Mouse (Mus musculus) MEL (cell line): Measurements from ENCODE around the gene Ston2. TPM values are rescaled to one million over a fixed set of nuclear protein-coding genes. Genes with fewer than 3 reads are reported as not detected.

Source experiments
- DNase-seq: peaks from one replicate; pipeline ENCODE4 v3.0.0; 2011; ENCODE audit warnings: low read depth, low spot score
- H3K27ac ChIP-seq: 2 replicates; pipeline ENCODE4 v1.5.1; 2012; ENCODE audit warnings: low read depth, mild to moderate bottlenecking, control low read depth, low read length, moderate library complexity; ENCODE audit not compliant: control insufficient read depth
- H3K27me3 ChIP-seq, 2 experiments: fragments of 150-350 bp in 1 of 2; sonication (generic) in 1 of 2; 2 replicates each; pipeline ENCODE4 v1.6.1; 2012; ENCODE audit warnings: low read length in 2 of 2, mild to moderate bottlenecking in 2 of 2, improper control_type of control experiment in 1 of 2, moderate library complexity in 1 of 2; ENCODE audit not compliant: insufficient read depth in 2 of 2, control insufficient read depth in 1 of 2
- H3K36me3 ChIP-seq, 2 experiments: 2 replicates each; pipeline ENCODE4 v1.6.1; 2012 to 2014; ENCODE audit warnings: low read length in 2 of 2, improper control_type of control experiment in 1 of 2, inconsistent platforms in 1 of 2, mild to moderate bottlenecking in 1 of 2; ENCODE audit not compliant: insufficient read depth in 2 of 2, control insufficient read depth in 1 of 2
- H3K4me1 ChIP-seq, 2 experiments: fragments of 150-350 bp in 1 of 2; sonication (generic) in 1 of 2; 2 replicates each; pipeline ENCODE4 v1.6.1; 2012; ENCODE audit warnings: low read length in 2 of 2, improper control_type of control experiment in 1 of 2, mild to moderate bottlenecking in 1 of 2; ENCODE audit not compliant: insufficient read depth in 2 of 2, control insufficient read depth in 1 of 2
- H3K4me3 ChIP-seq, 2 experiments: fragments of 150-350 bp in 1 of 2; sonication (generic) in 1 of 2; 2 replicates each; pipeline ENCODE4 v1.5.1; 2012; ENCODE audit warnings: low read depth in 2 of 2, low read length in 2 of 2, mild to moderate bottlenecking in 2 of 2, moderate library complexity in 2 of 2, control low read depth in 1 of 2, improper control_type of control experiment in 1 of 2; ENCODE audit not compliant: control insufficient read depth in 1 of 2, insufficient read depth in 1 of 2
- H3K79me2 ChIP-seq: 2 replicates; pipeline ENCODE4 v1.6.1; 2012; ENCODE audit warnings: mild to moderate bottlenecking, low read length, moderate library complexity; ENCODE audit not compliant: control insufficient read depth, poor library complexity, insufficient read depth
- H3K9ac ChIP-seq: 2 replicates; pipeline ENCODE4 v1.6.1; 2012; ENCODE audit warnings: low read depth, mild to moderate bottlenecking, control low read depth, low read length, moderate library complexity; ENCODE audit not compliant: control insufficient read depth, poor library complexity, severe bottlenecking
- H3K9me3 ChIP-seq: fragments of 150-350 bp; sonication (generic); replicated peaks from 2 replicates; pipeline ENCODE4 v1.6.1; 2012; ENCODE audit warnings: mild to moderate bottlenecking, low read length, improper control_type of control experiment, moderate library complexity; ENCODE audit not compliant: insufficient read depth
- BHLHE40 ChIP-seq: IDR thresholded peaks from 2 replicates; pipeline ENCODE4 v1.6.1; 2012; ENCODE audit warnings: low read depth, mild to moderate bottlenecking, inconsistent platforms, low read length, improper control_type of control experiment, borderline replicate concordance
- CHD1 ChIP-seq: IDR thresholded peaks from 2 replicates; pipeline ENCODE4 v1.6.1; 2012; ENCODE audit warnings: low read depth, mild to moderate bottlenecking, inconsistent platforms, low read length, improper control_type of control experiment
- CHD2 ChIP-seq: IDR thresholded peaks from 2 replicates; pipeline ENCODE4 v1.6.1; 2011; ENCODE audit warnings: low read length, improper control_type of control experiment
- E2F4 ChIP-seq: IDR thresholded peaks from 2 replicates; pipeline ENCODE4 v1.6.1; 2011; ENCODE audit warnings: low read depth, low read length, improper control_type of control experiment, borderline replicate concordance
- ELF1 ChIP-seq: IDR thresholded peaks from 2 replicates; pipeline ENCODE4 v1.6.1; 2014; ENCODE audit warnings: low read depth, mild to moderate bottlenecking, inconsistent platforms, low read length, improper control_type of control experiment, moderate library complexity
- GABPA ChIP-seq: IDR thresholded peaks from 2 replicates; pipeline ENCODE4 v1.6.1; 2012; ENCODE audit warnings: low read depth, mild to moderate bottlenecking, inconsistent platforms, low read length, improper control_type of control experiment, moderate library complexity
- GATA1 ChIP-seq: IDR thresholded peaks from 2 replicates; pipeline ENCODE4 v1.6.1; 2011; ENCODE audit warnings: low read depth, low read length, improper control_type of control experiment
- HCFC1 ChIP-seq: IDR thresholded peaks from 2 replicates; pipeline ENCODE4 v1.6.1; 2012; ENCODE audit warnings: low read depth, mild to moderate bottlenecking, inconsistent platforms, low read length, improper control_type of control experiment, moderate library complexity
- JUND ChIP-seq: IDR thresholded peaks from 2 replicates; pipeline ENCODE4 v1.6.1; 2011; ENCODE audit warnings: low read depth, mild to moderate bottlenecking, improper control_type of control experiment, low read length
- MAFK ChIP-seq: IDR thresholded peaks from 2 replicates; pipeline ENCODE4 v1.6.1; 2011; ENCODE audit warnings: low read depth, mild to moderate bottlenecking, low read length, improper control_type of control experiment, borderline replicate concordance
- MAX ChIP-seq: IDR thresholded peaks from 2 replicates; pipeline ENCODE4 v1.6.1; 2011; ENCODE audit warnings: low read length, improper control_type of control experiment
- MAZ ChIP-seq: IDR thresholded peaks from 2 replicates; pipeline ENCODE4 v1.6.1; 2012; ENCODE audit warnings: low read depth, mild to moderate bottlenecking, inconsistent platforms, low read length, improper control_type of control experiment
- MYB ChIP-seq: IDR thresholded peaks from 2 replicates; pipeline ENCODE4 v1.6.1; 2011; ENCODE audit warnings: mild to moderate bottlenecking, low read depth, low read length, improper control_type of control experiment
- MYC ChIP-seq: IDR thresholded peaks from 2 replicates; pipeline ENCODE4 v1.6.1; 2011; ENCODE audit warnings: low read depth, mild to moderate bottlenecking, low read length, improper control_type of control experiment, moderate library complexity
- POLR2A ChIP-seq, 2 experiments: IDR thresholded peaks; 2 replicates each; pipeline ENCODE4 v1.6.1; 2011 to 2012; ENCODE audit warnings: low read length in 2 of 2, mild to moderate bottlenecking in 2 of 2, control low read depth in 1 of 2, improper control_type of control experiment in 1 of 2, low read depth in 1 of 2, moderate library complexity in 1 of 2; ENCODE audit not compliant: control insufficient read depth in 1 of 2, insufficient read depth in 1 of 2, poor library complexity in 1 of 2
- POLR2AphosphoS5 ChIP-seq: IDR thresholded peaks from 2 replicates; pipeline ENCODE4 v1.6.1; 2012; ENCODE audit warnings: low read depth, borderline replicate concordance, mild to moderate bottlenecking, inconsistent platforms, low read length, moderate library complexity, mixed read lengths
- RCOR1 ChIP-seq: IDR thresholded peaks from 2 replicates; pipeline ENCODE4 v1.6.1; 2012; ENCODE audit warnings: low read depth, mild to moderate bottlenecking, inconsistent platforms, low read length, improper control_type of control experiment
- SIN3A ChIP-seq: IDR thresholded peaks from 2 replicates; pipeline ENCODE4 v1.6.1; 2012; ENCODE audit warnings: low read length, improper control_type of control experiment, inconsistent platforms
- TAL1 ChIP-seq: IDR thresholded peaks from 2 replicates; pipeline ENCODE4 v1.6.1; 2012; ENCODE audit warnings: mild to moderate bottlenecking, inconsistent platforms, low read length, moderate library complexity, mixed read lengths
- TCF12 ChIP-seq: IDR thresholded peaks from 2 replicates; pipeline ENCODE4 v1.6.1; 2014; ENCODE audit warnings: low read depth, mild to moderate bottlenecking, inconsistent platforms, low read length, improper control_type of control experiment, moderate library complexity
- UBTF ChIP-seq: IDR thresholded peaks from 2 replicates; pipeline ENCODE4 v1.6.1; 2012; ENCODE audit warnings: low read depth, mild to moderate bottlenecking, inconsistent platforms, low read length, improper control_type of control experiment, moderate library complexity, borderline replicate concordance; ENCODE audit not compliant: insufficient read depth
- USF1 ChIP-seq: IDR thresholded peaks from 2 replicates; pipeline ENCODE4 v1.6.1; 2014; ENCODE audit warnings: low read depth, mild to moderate bottlenecking, inconsistent platforms, low read length, improper control_type of control experiment, moderate library complexity
- USF2 ChIP-seq, 2 experiments: IDR thresholded peaks; 2 replicates each; pipeline ENCODE4 v1.6.1; 2011 to 2012; ENCODE audit warnings: improper control_type of control experiment in 2 of 2, low read length in 2 of 2, borderline replicate concordance in 1 of 2, inconsistent platforms in 1 of 2, low read depth in 1 of 2, mild to moderate bottlenecking in 1 of 2; ENCODE audit not compliant: insufficient read depth in 1 of 2
- ZC3H11A ChIP-seq: IDR thresholded peaks from 2 replicates; pipeline ENCODE4 v1.6.1; 2012; ENCODE audit warnings: low read depth, mild to moderate bottlenecking, inconsistent platforms, low read length, improper control_type of control experiment
- ZKSCAN1 ChIP-seq: IDR thresholded peaks from 2 replicates; pipeline ENCODE4 v1.6.1; 2012; ENCODE audit warnings: low read depth, mild to moderate bottlenecking, inconsistent platforms, low read length, improper control_type of control experiment, moderate library complexity
- ZMIZ1 ChIP-seq: IDR thresholded peaks from 2 replicates; pipeline ENCODE4 v1.6.1; 2012; ENCODE audit warnings: low read depth, mild to moderate bottlenecking, inconsistent platforms, low read length, improper control_type of control experiment, moderate library complexity
- ZNF384 ChIP-seq: IDR thresholded peaks from 2 replicates; pipeline ENCODE4 v1.6.1; 2012; ENCODE audit warnings: low read depth, mild to moderate bottlenecking, inconsistent platforms, low read length, improper control_type of control experiment
- polyA plus RNA-seq, 2 experiments: library from polyadenylated mRNA; stranded (reverse) in 1 of 2; unstranded in 1 of 2; fragments of >175 nt in 1 of 2; fragments of >200 nt in 1 of 2; gene quantifications; 2 replicates each; pipeline versions ENCODE4 v1.2.1 to v1.2.4; 2012; ENCODE audit warnings: low replicate concordance in 2 of 2, low read depth in 1 of 2; ENCODE audit not compliant: insufficient read length in 2 of 2, insufficient read depth in 1 of 2, missing spikeins in 1 of 2
- total RNA-seq: library from RNA; depleted of rRNA; stranded (reverse); fragments of 300-350 nt; gene quantifications from 2 replicates; pipeline ENCODE4 v1.2.3, GENCODE M21; 2012

Gene Ston2
- total and polyA plus RNA-seq, 3 experiments, result not detected

GRCm38 (mm10) chr12:91756562-91757166 is 31.5 kb downstream of the Ston2 start:
- Histone ChIP-seq H3K4me1 (no peaks in the 10 kb centered on the region), H3K27me3 (no peaks in the 10 kb centered on the region; a peak in 1 of 4 replicates), H3K9me3 (no peaks in the 10 kb centered on the region), H3K9ac (no peak overlapping the region), H3K27ac (no peak overlapping the region), H3K79me2 (no peaks in the 10 kb centered on the region), H3K4me3 (no peak overlapping the region), H3K36me3 (no peaks in the 10 kb centered on the region)
- no peak for DNase-seq
- TF ChIP-seq ZC3H11A (no peak), E2F4 (no peak), GATA1 (no peak), POLR2AphosphoS5 (no peak), POLR2A (IDR thresholded peaks at IDR 0.05; ENCODE audit: control insufficient read depth in 1 of 2, insufficient read depth in 1 of 2, low read depth in 1 of 2, low read length in 2 of 2, poor library complexity in 1 of 2) (no peak), MYC (no peak), ZNF384 (no peak), BHLHE40 (no peak), JUND (no peak), MAZ (no peak), USF2 (IDR thresholded peaks at IDR 0.05; ENCODE audit: borderline replicate concordance in 1 of 2, insufficient read depth in 1 of 2, low read depth in 1 of 2, low read length in 2 of 2) (no peak), MAX (no peak), HCFC1 (no peak), ZMIZ1 (no peak), SIN3A (no peak), USF1 (no peak)

GRCm38 (mm10) chr12:91754606-91755005 is 33.6 kb downstream of the Ston2 start:
- DNase-seq, result no peak
- Histone ChIP-seq H3K27ac (no peak overlapping the region), H3K9ac (no peak overlapping the region)

More at GRCm38 (mm10) chr12:91754606-91755005, 33.6 kb downstream of the Ston2 start:
- H3K4me3 ChIP-seq, result no peak overlapping the region
- H3K9me3 ChIP-seq, result no peaks in the 10 kb centered on the region
- H3K36me3 ChIP-seq, result no peaks in the 10 kb centered on the region
- H3K79me2 ChIP-seq, result no peaks in the 10 kb centered on the region
- no peaks in the 10 kb centered on the region for H3K4me1 ChIP-seq
- TF ChIP-seq TAL1, result no peak
- no peak for TF ChIP-seq ELF1
- TF ChIP-seq RCOR1, result no peak
- no peak for TF ChIP-seq SIN3A
- TF ChIP-seq TCF12, result no peak
- no peak for TF ChIP-seq CHD1
- no peak for TF ChIP-seq JUND
- TF ChIP-seq MYC, result no peak
- TF ChIP-seq MAFK, result no peak
- TF ChIP-seq UBTF, result no peak
- TF ChIP-seq ZNF384, result no peak
- no peak for TF ChIP-seq MYB
- TF ChIP-seq ZC3H11A, result no peak
- no peak for TF ChIP-seq ZKSCAN1
- no peak for TF ChIP-seq GABPA
- TF ChIP-seq MAZ, result no peak
- TF ChIP-seq BHLHE40, result no peak
- no peak for TF ChIP-seq CHD2
- TF ChIP-seq GATA1, result no peak
- H3K27me3 ChIP-seq, result no peaks in the 10 kb centered on the region; a peak in 1 of 4 replicates
